Mouse (Mus musculus) lung, postnatal 0 days (tissue): ENCODE data around the gene Dhx16. TPM values are rescaled to one million over a fixed set of nuclear protein-coding genes. Genes with fewer than 3 reads are reported as not detected.

Source experiments
- ATAC-seq: fragments of 200-750 bp; cut with Nextera tagmentation; 2 replicates; pipeline ENCODE4 v1.8.0; 2017; ENCODE audit warnings: moderate library complexity
- DNase-seq: peaks from one replicate; pipeline ENCODE4 v3.0.0-alpha.2; 2016; ENCODE audit warnings: low spot score
- H3K27ac ChIP-seq: fragments of 300-500 bp; sonication (generic); 2 replicates; pipeline ENCODE4 v1.5.1; 2014; ENCODE audit warnings: antibody characterized with exemption, mild to moderate bottlenecking, low read length, mixed read lengths
- H3K27me3 ChIP-seq: fragments of 300-500 bp; sonication (generic); replicated peaks from 2 replicates; pipeline ENCODE4 v1.6.1; 2014; ENCODE audit warnings: low read length, mixed read lengths; ENCODE audit not compliant: insufficient read depth
- H3K36me3 ChIP-seq: fragments of 300-500 bp; sonication (generic); 2 replicates; pipeline ENCODE4 v1.6.1; 2014; ENCODE audit warnings: low read length, mixed read lengths; ENCODE audit not compliant: insufficient read depth
- H3K4me1 ChIP-seq: fragments of 300-500 bp; sonication (generic); 2 replicates; pipeline ENCODE4 v1.6.1; 2014; ENCODE audit warnings: antibody characterized with exemption, low read depth, low read length, mixed read lengths; ENCODE audit not compliant: insufficient read depth
- H3K4me2 ChIP-seq: fragments of 300-500 bp; sonication (generic); replicated peaks from 2 replicates; pipeline ENCODE4 v1.6.1; 2014; ENCODE audit warnings: low read depth, mild to moderate bottlenecking, low read length, moderate library complexity, mixed read lengths
- H3K4me3 ChIP-seq: fragments of 300-500 bp; sonication (generic); 2 replicates; pipeline ENCODE4 v1.5.1; 2014; ENCODE audit warnings: low read depth, low read length
- H3K9ac ChIP-seq: fragments of 300-500 bp; sonication (generic); replicated peaks from 2 replicates; pipeline ENCODE4 v1.6.1; 2014; ENCODE audit warnings: low read depth, mild to moderate bottlenecking
- H3K9me3 ChIP-seq: fragments of 300-500 bp; sonication (generic); 2 replicates; pipeline ENCODE4 v1.6.1; 2016; ENCODE audit warnings: low read length, mixed read lengths
- CTCF ChIP-seq: IDR thresholded peaks from 2 replicates; pipeline ENCODE4 v1.5.1; 2016; ENCODE audit warnings: antibody characterized with exemption, mild to moderate bottlenecking
- EP300 ChIP-seq: IDR thresholded peaks from 2 replicates; pipeline ENCODE4 v1.6.1; 2016; ENCODE audit warnings: antibody characterized with exemption, mild to moderate bottlenecking, control low read depth
- WGBS: fragments of 180-500 bp; shearing (Covaris S2); extraction: QIAGEN DNeasy Blood & Tissue Kit; methylation state at CpG from one replicate; pipeline ENCODE4 v1.1.7; 2014; 5-methylcytosine and 5-hydroxymethylcytosine counted together
- polyA plus RNA-seq: library from polyadenylated mRNA; unstranded; fragments of >200 nt; fragmentation: Nextera tagmentation; extraction: Ambion mirVana; gene quantifications from 2 replicates; pipeline ENCODE4 v1.2.1, GENCODE M21; 2015

Dhx16 gene
- polyA plus RNA-seq, 1 experiment from 2014 or later, result 22.3 TPM

- Histone ChIP-seq H3K4me2 (peak overlapping the region; percentile 70), H3K4me1 (peaks cover 22% of the 10 kb centered on the region), H3K9me3 (no peaks in the 10 kb centered on the region), H3K36me3 (no peaks in the 10 kb centered on the region), H3K9ac (peak overlapping the region; percentile 99), H3K4me3 (peak overlapping the region; percentile 76), H3K27me3 (no peaks in the 10 kb centered on the region), H3K27ac (peak overlapping the region; percentile 99)
- WGBS, result under 1% methylated on average over 11 of the region's 11 CpGs
- ATAC-seq (no peak), DNase-seq (peak; percentile 87)
- TF ChIP-seq CTCF (no peak), EP300 (peak; percentile 46; the same call in 1 of the 2 replicates)
Measured at GRCm38 (mm10) chr17:35918276-35919059, 38.8 kb downstream of the Dhx16 start.

GRCm38 (mm10) chr17:35919060-35919715 lies 39.6 kb downstream of the Dhx16 start:
- H3K4me1 ChIP-seq, result peaks cover 22% of the 10 kb centered on the region
- H3K36me3 ChIP-seq, result no peaks in the 10 kb centered on the region
- peak; percentile 29; the same call in 1 of the 2 replicates for TF ChIP-seq EP300
- no peak for TF ChIP-seq CTCF
- H3K9me3 ChIP-seq, result no peaks in the 10 kb centered on the region
- peak overlapping the region; percentile 99 for H3K27ac ChIP-seq
- peak overlapping the region; percentile 76 for H3K4me3 ChIP-seq
- no peaks in the 10 kb centered on the region for H3K27me3 ChIP-seq
- peak; percentile 100 for DNase-seq
- peak overlapping the region; percentile 99 for H3K9ac ChIP-seq
- 8% methylated on average over 7 of the region's 7 CpGs for WGBS
- peak overlapping the region; percentile 70 for H3K4me2 ChIP-seq
- ATAC-seq, result peak; percentile 43

GRCm38 (mm10) chr17:35919864-35920301 lies 40.3 kb downstream of the Dhx16 start:
- no peak for ATAC-seq
- Histone ChIP-seq H3K9me3 (no peaks in the 10 kb centered on the region), H3K27ac (peak overlapping the region; percentile 99), H3K36me3 (no peaks in the 10 kb centered on the region), H3K9ac (peak overlapping the region; percentile 39; the same call in 1 of the 2 replicates), H3K4me3 (peak overlapping the region; percentile 76), H3K4me2 (peak overlapping the region; percentile 70), H3K4me1 (peaks cover 22% of the 10 kb centered on the region), H3K27me3 (no peaks in the 10 kb centered on the region)
- peak; percentile 44 for DNase-seq
- WGBS, result 30% methylated on average over 6 of the region's 6 CpGs
- TF ChIP-seq CTCF (no peak), EP300 (no peak)

GRCm38 (mm10) chr17:35920384-35920783 lies 40.8 kb downstream of the Dhx16 start:
- Histone ChIP-seq H3K4me2 (no peak overlapping the region), H3K27me3 (no peaks in the 10 kb centered on the region), H3K9me3 (no peaks in the 10 kb centered on the region), H3K4me3 (0 out of 2 replicates have a peak overlapping the region, but pooled peaks have one; percentile 76), H3K4me1 (peaks cover 22% of the 10 kb centered on the region), H3K36me3 (peaks cover 1% of the 10 kb centered on the region; the same call in 1 of the 2 replicates), H3K9ac (0 out of 2 replicates have a peak overlapping the region, but pooled peaks have one; percentile 39), H3K27ac (peak overlapping the region; percentile 99)
- DNase-seq (peak; percentile 34), ATAC-seq (no peak)
- WGBS, result 20% methylated on average over 1 of the region's 1 CpGs
- TF ChIP-seq EP300 (no peak), CTCF (no peak)

- peak; percentile 82 for DNase-seq
- H3K9ac ChIP-seq, result no peak overlapping the region
Measured at GRCm38 (mm10) chr17:35920862-35921562, 41.4 kb downstream of the Dhx16 start.

More at GRCm38 (mm10) chr17:35920862-35921562, 41.4 kb downstream of the Dhx16 start:
- Histone ChIP-seq H3K9me3 (no peaks in the 10 kb centered on the region), H3K36me3 (peaks cover 7% of the 10 kb centered on the region; the same call in 1 of the 2 replicates), H3K27ac (peak overlapping the region; percentile 99), H3K4me2 (no peak overlapping the region), H3K4me3 (no peak overlapping the region), H3K27me3 (no peaks in the 10 kb centered on the region), H3K4me1 (peaks cover 22% of the 10 kb centered on the region)
- 66% methylated on average over 5 of the region's 5 CpGs for WGBS
- no peak for ATAC-seq
- TF ChIP-seq CTCF (peak; percentile 77), EP300 (0 out of 2 replicates have a peak, but pooled peaks have one; percentile 27)
